Mouse (Mus musculus): ENCODE measurements around the gene Zdhhc23. TPM values are rescaled to one million over a fixed set of nuclear protein-coding genes. Genes with fewer than 3 reads are reported as not detected.

The Zdhhc23 gene
- total and polyA plus RNA-seq, 2 experiments from 2014 or later = 0.46 to 0.72 TPM

DNA sequence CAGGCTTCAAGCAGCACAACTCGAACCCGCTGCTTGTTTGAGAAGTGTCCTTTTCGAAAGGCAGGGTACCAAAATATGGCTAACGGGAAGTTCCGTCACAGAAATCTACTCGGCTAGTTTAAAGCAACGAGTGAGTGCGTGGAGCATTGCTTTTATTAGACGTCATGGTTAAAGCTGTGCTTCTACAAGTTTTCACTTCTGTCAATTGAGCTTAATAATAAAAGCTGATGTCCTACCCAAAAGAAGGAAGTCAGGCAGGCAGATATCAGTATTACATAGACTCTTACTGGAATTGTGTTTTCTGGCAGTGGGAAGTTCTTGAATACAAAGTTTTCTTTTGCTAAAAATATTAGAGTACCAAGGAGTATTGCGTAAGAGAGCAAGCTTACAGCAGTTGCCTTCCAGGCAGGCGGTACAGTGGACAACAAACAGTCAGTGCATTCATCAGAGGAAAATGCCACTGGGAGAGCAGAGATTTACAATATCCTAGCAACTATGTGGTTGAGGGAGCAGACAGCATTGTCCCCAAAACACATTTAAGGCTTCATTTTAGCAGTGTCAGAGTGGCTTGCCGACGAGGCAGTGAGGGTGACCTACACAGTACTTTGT lies 13.7 kb downstream of the Zdhhc23 start:
- H3K27ac ChIP-seq (ENCODE audit: low read depth) = no peak overlapping the region

GRCm38 (mm10) chr16:43963780-43964179 lies 15.8 kb downstream of the Zdhhc23 start:
- TF ChIP-seq EP300 (IDR thresholded peaks at IDR 0.05; ENCODE audit: low read depth) (no peak), CTCF (IDR thresholded peaks at IDR 0.05; ENCODE audit: low read depth) (no peak)
- WGBS = 81% methylated on average over 3 of the region's 3 CpGs

More for the DNA sequence above, 13.7 kb downstream of the Zdhhc23 start:
- H3K4me3 ChIP-seq (ENCODE audit: low read depth, low read length) = no peak overlapping the region
- DNase-seq (ENCODE audit: low spot score) (no peak), ATAC-seq (ENCODE audit: insufficient read depth, low read depth) (no peak)
- H3K9me3 ChIP-seq (replicated peaks; ENCODE audit: control insufficient read depth, low read length) = no peaks in the 10 kb centered on the region
- H3K4me2 ChIP-seq (ENCODE audit: low read depth, low read length) = no peak overlapping the region
- no peaks in the 10 kb centered on the region for H3K36me3 ChIP-seq (replicated peaks; ENCODE audit: control insufficient read depth, insufficient read depth, low read length)
- H3K4me1 ChIP-seq (ENCODE audit: control insufficient read depth, insufficient read depth) = no peaks in the 10 kb centered on the region
- TF ChIP-seq EP300 (IDR thresholded peaks at IDR 0.05; ENCODE audit: low read depth) (no peak), CTCF (IDR thresholded peaks at IDR 0.05; ENCODE audit: low read depth) (no peak)
- H3K9ac ChIP-seq (replicated peaks; ENCODE audit: low read depth, low read length) = no peak overlapping the region
- no peaks in the 10 kb centered on the region for H3K27me3 ChIP-seq (ENCODE audit: control insufficient read depth, insufficient read depth, low read length)
- 81% methylated on average over 13 of the region's 13 CpGs for WGBS

GRCm38 (mm10) chr16:43963291-43963690 lies 16.3 kb downstream of the Zdhhc23 start:
- H3K4me1 ChIP-seq (ENCODE audit: control insufficient read depth, insufficient read depth) = no peaks in the 10 kb centered on the region
- TF ChIP-seq CTCF (IDR thresholded peaks at IDR 0.05; ENCODE audit: low read depth) = no peak
- no peak for TF ChIP-seq EP300 (IDR thresholded peaks at IDR 0.05; ENCODE audit: low read depth)
- no peak overlapping the region for H3K9ac ChIP-seq (replicated peaks; ENCODE audit: low read depth, low read length)
- H3K9me3 ChIP-seq (replicated peaks; ENCODE audit: control insufficient read depth, low read length) = no peaks in the 10 kb centered on the region
- H3K27ac ChIP-seq (ENCODE audit: low read depth) = no peak overlapping the region
- 83% methylated on average over 9 of the region's 9 CpGs for WGBS
- H3K27me3 ChIP-seq (ENCODE audit: control insufficient read depth, insufficient read depth, low read length) = no peaks in the 10 kb centered on the region
- ATAC-seq (ENCODE audit: insufficient read depth, low read depth) (no peak), DNase-seq (ENCODE audit: low spot score) (no peak)
- H3K4me3 ChIP-seq (ENCODE audit: low read depth, low read length) = no peak overlapping the region
- H3K36me3 ChIP-seq (replicated peaks; ENCODE audit: control insufficient read depth, insufficient read depth, low read length) = peaks cover 8% of the 10 kb centered on the region
- H3K4me2 ChIP-seq (ENCODE audit: low read depth, low read length) = no peak overlapping the region

More at GRCm38 (mm10) chr16:43963780-43964179, 15.8 kb downstream of the Zdhhc23 start:
- DNase-seq (ENCODE audit: low spot score) (no peak), ATAC-seq (ENCODE audit: insufficient read depth, low read depth) (no peak)
- Histone ChIP-seq H3K27ac (ENCODE audit: low read depth) (no peak overlapping the region), H3K9ac (replicated peaks; ENCODE audit: low read depth, low read length) (no peak overlapping the region), H3K9me3 (replicated peaks; ENCODE audit: control insufficient read depth, low read length) (no peaks in the 10 kb centered on the region), H3K4me3 (ENCODE audit: low read depth, low read length) (no peak overlapping the region), H3K4me1 (ENCODE audit: control insufficient read depth, insufficient read depth) (no peaks in the 10 kb centered on the region), H3K36me3 (replicated peaks; ENCODE audit: control insufficient read depth, insufficient read depth, low read length) (peaks cover 7% of the 10 kb centered on the region), H3K27me3 (ENCODE audit: control insufficient read depth, insufficient read depth, low read length) (no peaks in the 10 kb centered on the region), H3K4me2 (ENCODE audit: low read depth, low read length) (no peak overlapping the region)

GRCm38 (mm10) chr16:43958038-43958437 lies 21.6 kb downstream of the Zdhhc23 start:
- DNase-seq (ENCODE audit: low spot score) (no peak), ATAC-seq (ENCODE audit: insufficient read depth, low read depth) (no peak)
- H3K4me3 ChIP-seq (ENCODE audit: low read depth, low read length) = no peak overlapping the region
- H3K36me3 ChIP-seq (replicated peaks; ENCODE audit: control insufficient read depth, insufficient read depth, low read length) = peaks cover 17% of the 10 kb centered on the region
- TF ChIP-seq CTCF (IDR thresholded peaks at IDR 0.05; ENCODE audit: low read depth) = no peak
- TF ChIP-seq EP300 (IDR thresholded peaks at IDR 0.05; ENCODE audit: low read depth) = no peak
- no peaks in the 10 kb centered on the region for H3K27me3 ChIP-seq (ENCODE audit: control insufficient read depth, insufficient read depth, low read length)
- 86% methylated on average over 4 of the region's 4 CpGs for WGBS
- no peak overlapping the region for H3K27ac ChIP-seq (ENCODE audit: low read depth)
- no peaks in the 10 kb centered on the region for H3K9me3 ChIP-seq (replicated peaks; ENCODE audit: control insufficient read depth, low read length)
- H3K9ac ChIP-seq (replicated peaks; ENCODE audit: low read depth, low read length) = no peak overlapping the region
- no peaks in the 10 kb centered on the region for H3K4me1 ChIP-seq (ENCODE audit: control insufficient read depth, insufficient read depth)
- H3K4me2 ChIP-seq (ENCODE audit: low read depth, low read length) = no peak overlapping the region

- Histone ChIP-seq H3K36me3 (replicated peaks; ENCODE audit: control insufficient read depth, insufficient read depth, low read length) (peaks cover 23% of the 10 kb centered on the region), H3K27me3 (ENCODE audit: control insufficient read depth, insufficient read depth, low read length) (no peaks in the 10 kb centered on the region), H3K9me3 (replicated peaks; ENCODE audit: control insufficient read depth, low read length) (no peaks in the 10 kb centered on the region), H3K4me3 (ENCODE audit: low read depth, low read length) (no peak overlapping the region), H3K9ac (replicated peaks; ENCODE audit: low read depth, low read length) (no peak overlapping the region), H3K27ac (ENCODE audit: low read depth) (no peak overlapping the region), H3K4me1 (ENCODE audit: control insufficient read depth, insufficient read depth) (no peaks in the 10 kb centered on the region), H3K4me2 (ENCODE audit: low read depth, low read length) (no peak overlapping the region)
- WGBS = 46% methylated on average over 6 of the region's 6 CpGs
- no peak for TF ChIP-seq CTCF (IDR thresholded peaks at IDR 0.05; ENCODE audit: low read depth)
- no peak for TF ChIP-seq EP300 (IDR thresholded peaks at IDR 0.05; ENCODE audit: low read depth)
- ATAC-seq (ENCODE audit: insufficient read depth, low read depth) (no peak), DNase-seq (ENCODE audit: low spot score) (no peak)
Observed at GRCm38 (mm10) chr16:43954913-43955312, 24.7 kb downstream of the Zdhhc23 start.

- H3K27me3 ChIP-seq (ENCODE audit: control insufficient read depth, insufficient read depth, low read length) = no peaks in the 10 kb centered on the region
- H3K36me3 ChIP-seq (replicated peaks; ENCODE audit: control insufficient read depth, insufficient read depth, low read length) = 0 out of 2 replicates have a peak, but pooled peaks cover 6% of the 10 kb centered on the region
- TF ChIP-seq CTCF (IDR thresholded peaks at IDR 0.05; ENCODE audit: low read depth) = no peak
- no peak for TF ChIP-seq EP300 (IDR thresholded peaks at IDR 0.05; ENCODE audit: low read depth)
- ATAC-seq (ENCODE audit: insufficient read depth, low read depth) (no peak), DNase-seq (ENCODE audit: low spot score) (no peak)
- H3K9ac ChIP-seq (replicated peaks; ENCODE audit: low read depth, low read length) = no peak overlapping the region
- no peak overlapping the region for H3K4me3 ChIP-seq (ENCODE audit: low read depth, low read length)
- H3K27ac ChIP-seq (ENCODE audit: low read depth) = no peak overlapping the region
- no peaks in the 10 kb centered on the region for H3K4me1 ChIP-seq (ENCODE audit: control insufficient read depth, insufficient read depth)
- WGBS = 72% methylated on average over 4 of the region's 4 CpGs
- no peaks in the 10 kb centered on the region for H3K9me3 ChIP-seq (replicated peaks; ENCODE audit: control insufficient read depth, low read length)
- no peak overlapping the region for H3K4me2 ChIP-seq (ENCODE audit: low read depth, low read length)
Observed at GRCm38 (mm10) chr16:43951591-43951990, 28.0 kb downstream of the Zdhhc23 start.

Data from heart, postnatal 0 days (tissue).